Mouse (Mus musculus) hindbrain, embryonic 12.5 days (tissue): ENCODE measurements around the gene Gap43. TPM values are rescaled to one million over a fixed set of nuclear protein-coding genes. Genes with fewer than 3 reads are reported as not detected.
"Not testable (repeated sequence)": the region's sequence is repeated elsewhere in the genome, so short reads cannot be mapped to it uniquely, and the experiment has no call there.

Experiments
- ATAC-seq: fragments of 200-750 bp; cut with Nextera tagmentation; 2 replicates; pipeline ENCODE4 v1.8.0; 2017; ENCODE audit warnings: moderate TSS enrichment; ENCODE audit not compliant: low FRiP score
- H3K27ac ChIP-seq: fragments of 300-500 bp; sonication (generic); 2 replicates; pipeline ENCODE4 v1.5.1; 2016; ENCODE audit warnings: mild to moderate bottlenecking
- H3K27me3 ChIP-seq: fragments of 300-500 bp; sonication (generic); 2 replicates; pipeline ENCODE4 v1.6.1; 2016; ENCODE audit warnings: mild to moderate bottlenecking
- H3K36me3 ChIP-seq: fragments of 300-500 bp; sonication (generic); 2 replicates; pipeline ENCODE4 v1.6.1; 2016; ENCODE audit warnings: mild to moderate bottlenecking
- H3K4me1 ChIP-seq: fragments of 300-500 bp; sonication (generic); 2 replicates; pipeline ENCODE4 v1.6.1; 2016
- H3K4me2 ChIP-seq: fragments of 300-500 bp; sonication (generic); replicated peaks from 2 replicates; pipeline ENCODE4 v1.6.1; 2016; ENCODE audit warnings: mild to moderate bottlenecking
- H3K4me3 ChIP-seq: fragments of 300-500 bp; sonication (generic); 2 replicates; pipeline ENCODE4 v1.5.1; 2016; ENCODE audit warnings: mild to moderate bottlenecking
- H3K9ac ChIP-seq: fragments of 300-500 bp; sonication (generic); 2 replicates; pipeline ENCODE4 v1.6.1; 2016; ENCODE audit warnings: mild to moderate bottlenecking, moderate library complexity
- H3K9me3 ChIP-seq: fragments of 300-500 bp; sonication (generic); replicated peaks from 2 replicates; pipeline ENCODE4 v1.6.1; 2016; ENCODE audit warnings: mild to moderate bottlenecking
- WGBS: fragments of 180-500 bp; shearing (Covaris S2); methylation state at CpG from one replicate; pipeline ENCODE4 v1.1.7; 2016; 5-methylcytosine and 5-hydroxymethylcytosine counted together
- microRNA-seq: library from miRNA; unstranded; fragments of <30 nt; microRNA quantifications from one replicate; pipeline ENCODE4, GENCODE M21; 2017
- polyA plus RNA-seq: library from polyadenylated mRNA; unstranded; fragments of >200 nt; fragmentation: Nextera tagmentation; extraction: Ambion mirVana; gene quantifications from 2 replicates; pipeline ENCODE4 v1.2.1, GENCODE M21; 2016

The Gap43 gene
- polyA plus RNA-seq, 1 experiment from 2014 or later, result 433 TPM

- Histone ChIP-seq H3K27ac (peak overlapping the region; percentile 62; the same call in 1 of the 2 replicates), H3K4me3 (no peak overlapping the region), H3K36me3 (no peaks in the 10 kb centered on the region), H3K9me3 (no peaks in the 10 kb centered on the region), H3K4me2 (no peak overlapping the region), H3K27me3 (no peaks in the 10 kb centered on the region), H3K9ac (no peak overlapping the region), H3K4me1 (no peaks in the 10 kb centered on the region)
- ATAC-seq, result peak; percentile 88
- 68% methylated on average over 11 of the region's 11 CpGs for WGBS
These were observed 84.8 kb downstream of the Gap43 start for GRCm38 (mm10) chr16:42255693-42256092.

- no peaks in the 10 kb centered on the region for H3K27me3 ChIP-seq
- H3K4me3 ChIP-seq, result no peak overlapping the region
- no peak for ATAC-seq
- peak overlapping the region; percentile 62; the same call in 1 of the 2 replicates for H3K27ac ChIP-seq
- 84% methylated on average over 3 of the region's 3 CpGs for WGBS
- no peak overlapping the region for H3K9ac ChIP-seq
- H3K4me1 ChIP-seq, result no peaks in the 10 kb centered on the region
- H3K36me3 ChIP-seq, result no peaks in the 10 kb centered on the region
- no peaks in the 10 kb centered on the region for H3K9me3 ChIP-seq
- H3K4me2 ChIP-seq, result no peak overlapping the region
These were observed 85.2 kb downstream of the Gap43 start for GRCm38 (mm10) chr16:42255222-42255621.

- WGBS, result 76% methylated on average over 5 of the region's 5 CpGs
- ATAC-seq, result no peak
- Histone ChIP-seq H3K4me3 (no peak overlapping the region), H3K4me1 (no peaks in the 10 kb centered on the region), H3K9ac (no peak overlapping the region), H3K27ac (no peak overlapping the region), H3K36me3 (no peaks in the 10 kb centered on the region), H3K4me2 (no peak overlapping the region), H3K9me3 (no peaks in the 10 kb centered on the region), H3K27me3 (no peaks in the 10 kb centered on the region)
These were observed 88.2 kb downstream of the Gap43 start for GRCm38 (mm10) chr16:42252252-42252651.

- H3K9ac ChIP-seq, H3K36me3 ChIP-seq, H3K27ac ChIP-seq, H3K4me3 ChIP-seq, H3K4me2 ChIP-seq, H3K9me3 ChIP-seq, ATAC-seq, H3K4me1 ChIP-seq, H3K27me3 ChIP-seq: not testable (repeated sequence)
- 82% methylated on average over 3 of the region's 3 CpGs for WGBS
These were observed 96.3 kb downstream of the Gap43 start for GRCm38 (mm10) chr16:42244121-42244520.

- H3K27ac ChIP-seq, result no peak overlapping the region
- no peak overlapping the region for H3K9ac ChIP-seq
- peaks cover 5% of the 10 kb centered on the region; the same call in 1 of the 2 replicates for H3K9me3 ChIP-seq
- no peaks in the 10 kb centered on the region for H3K4me1 ChIP-seq
- H3K27me3 ChIP-seq, result no peaks in the 10 kb centered on the region
- H3K4me2 ChIP-seq, result no peak overlapping the region
- no peak overlapping the region for H3K4me3 ChIP-seq
- ATAC-seq, result no peak
- WGBS, result 62% methylated on average over 4 of the region's 4 CpGs
- no peaks in the 10 kb centered on the region for H3K36me3 ChIP-seq
These were observed 109.1 kb downstream of the Gap43 start for GRCm38 (mm10) chr16:42231306-42231705.

Small RNAs within 50 kb of the gene (microRNA-seq; reads per million reads assigned to microRNA genes)
- gene Mir6540, result 77.3 reads per million, percentile 41 among the genes with 10 or more reads in this experiment
